Mouse (Mus musculus) lung, embryonic 14.5 days (tissue): ENCODE results near the gene Calcoco1. TPM values are rescaled to one million over a fixed set of nuclear protein-coding genes. Genes with fewer than 3 reads are reported as not detected.

Experiments used
- ATAC-seq: fragments of 200-750 bp; cut with Nextera tagmentation; 2 replicates; pipeline ENCODE4 v1.8.0; 2017; ENCODE audit warnings: mild to moderate bottlenecking, moderate TSS enrichment, moderate library complexity; ENCODE audit not compliant: insufficient read depth
- DNase-seq: peaks from one replicate; pipeline ENCODE4 v3.0.0-alpha.2; 2015
- H3K27ac ChIP-seq: fragments of 300-500 bp; sonication (generic); 2 replicates; pipeline ENCODE4 v1.5.1; 2014; ENCODE audit warnings: low read depth, mild to moderate bottlenecking, moderate library complexity
- H3K27me3 ChIP-seq: fragments of 300-500 bp; sonication (generic); 2 replicates; pipeline ENCODE4 v1.6.1; 2014; ENCODE audit warnings: low read length, control low read depth; ENCODE audit not compliant: insufficient read depth
- H3K36me3 ChIP-seq: fragments of 300-500 bp; sonication (generic); 2 replicates; pipeline ENCODE4 v1.6.1; 2014; ENCODE audit warnings: control low read depth; ENCODE audit not compliant: insufficient read depth
- H3K4me1 ChIP-seq: fragments of 300-500 bp; sonication (generic); 2 replicates; pipeline ENCODE4 v1.6.1; 2014; ENCODE audit warnings: antibody characterized with exemption, control low read depth; ENCODE audit not compliant: insufficient read depth
- H3K4me2 ChIP-seq: fragments of 300-500 bp; sonication (generic); 2 replicates; pipeline ENCODE4 v1.6.1; 2014; ENCODE audit warnings: mild to moderate bottlenecking
- H3K4me3 ChIP-seq: fragments of 300-500 bp; sonication (generic); 2 replicates; pipeline ENCODE4 v1.5.1; 2014; ENCODE audit warnings: low read depth, low read length
- H3K9ac ChIP-seq: fragments of 300-500 bp; sonication (generic); 2 replicates; pipeline ENCODE4 v1.6.1; 2014
- H3K9me3 ChIP-seq: fragments of 300-500 bp; sonication (generic); 2 replicates; pipeline ENCODE4 v1.6.1; 2016; ENCODE audit warnings: low read depth, low read length, control low read depth
- CTCF ChIP-seq: IDR thresholded peaks from 2 replicates; pipeline ENCODE4 v1.5.1; 2016; ENCODE audit warnings: antibody characterized with exemption, low read depth
- WGBS: fragments of 180-500 bp; shearing (Covaris S2); extraction: QIAGEN DNeasy Blood & Tissue Kit; methylation state at CpG from one replicate; pipeline ENCODE4 v1.1.7; 2014; 5-methylcytosine and 5-hydroxymethylcytosine counted together
- polyA plus RNA-seq: library from polyadenylated mRNA; unstranded; fragments of >200 nt; fragmentation: Nextera tagmentation; extraction: Ambion mirVana; gene quantifications from 2 replicates; pipeline ENCODE4 v1.2.1, GENCODE M21; 2014

Gene Calcoco1
- polyA plus RNA-seq, 1 experiment from 2014 or later: 36.4 TPM

- Histone ChIP-seq H3K27me3 (no peaks in the 10 kb centered on the region), H3K9me3 (no peaks in the 10 kb centered on the region), H3K27ac (no peak overlapping the region), H3K4me3 (no peak overlapping the region), H3K36me3 (peaks cover 32% of the 10 kb centered on the region), H3K4me1 (no peaks in the 10 kb centered on the region), H3K4me2 (no peak overlapping the region), H3K9ac (no peak overlapping the region)
- WGBS: 75% methylated on average over 7 of the region's 7 CpGs
- ATAC-seq: no peak
- DNase-seq: no peak
- TF ChIP-seq CTCF: no peak
Observed at GRCm38 (mm10) chr15:102705923-102706503, 16.0 kb downstream of the Calcoco1 start.

- Histone ChIP-seq H3K9ac (no peak overlapping the region), H3K4me2 (no peak overlapping the region), H3K9me3 (no peaks in the 10 kb centered on the region), H3K27ac (no peak overlapping the region), H3K4me3 (no peak overlapping the region), H3K4me1 (no peaks in the 10 kb centered on the region), H3K27me3 (no peaks in the 10 kb centered on the region), H3K36me3 (peaks cover 26% of the 10 kb centered on the region)
- 35% methylated on average over 9 of the region's 9 CpGs for WGBS
- no peak for DNase-seq
- no peak for TF ChIP-seq CTCF
- ATAC-seq: 0 out of 2 replicates have a peak, but pooled peaks have one; percentile 6
Observed at GRCm38 (mm10) chr15:102705226-102705894, 16.6 kb downstream of the Calcoco1 start.

GRCm38 (mm10) chr15:102704806-102705205 lies 17.2 kb downstream of the Calcoco1 start:
- H3K4me2 ChIP-seq: no peak overlapping the region
- H3K9me3 ChIP-seq: no peaks in the 10 kb centered on the region
- no peak for DNase-seq
- H3K36me3 ChIP-seq: peaks cover 24% of the 10 kb centered on the region
- no peak for TF ChIP-seq CTCF
- no peak overlapping the region for H3K27ac ChIP-seq
- H3K4me1 ChIP-seq: no peaks in the 10 kb centered on the region
- no peak overlapping the region for H3K9ac ChIP-seq
- 0 out of 2 replicates have a peak, but pooled peaks have one; percentile 6 for ATAC-seq
- 52% methylated on average over 5 of the region's 5 CpGs for WGBS
- H3K4me3 ChIP-seq: no peak overlapping the region
- no peaks in the 10 kb centered on the region for H3K27me3 ChIP-seq

GRCm38 (mm10) chr15:102702972-102703371 lies 19.0 kb downstream of the Calcoco1 start:
- H3K4me3 ChIP-seq: no peak overlapping the region
- WGBS: 70% methylated on average over 3 of the region's 3 CpGs
- no peaks in the 10 kb centered on the region for H3K4me1 ChIP-seq
- no peak for TF ChIP-seq CTCF
- no peak overlapping the region for H3K4me2 ChIP-seq
- H3K9me3 ChIP-seq: no peaks in the 10 kb centered on the region
- ATAC-seq (no peak), DNase-seq (no peak)
- peaks cover 5% of the 10 kb centered on the region; the same call in 1 of the 2 replicates for H3K27me3 ChIP-seq
- H3K9ac ChIP-seq: no peak overlapping the region
- H3K27ac ChIP-seq: no peak overlapping the region
- H3K36me3 ChIP-seq: peaks cover 7% of the 10 kb centered on the region; the same call in 1 of the 2 replicates

GRCm38 (mm10) chr15:102698193-102698592 lies 23.8 kb downstream of the Calcoco1 start:
- no peak overlapping the region for H3K4me2 ChIP-seq
- WGBS: 2% methylated on average over 11 of the region's 11 CpGs
- no peaks in the 10 kb centered on the region for H3K36me3 ChIP-seq
- H3K27ac ChIP-seq: no peak overlapping the region
- H3K9me3 ChIP-seq: no peaks in the 10 kb centered on the region
- peak; percentile 92 for TF ChIP-seq CTCF
- H3K4me1 ChIP-seq: no peaks in the 10 kb centered on the region; the same call in 1 of the 2 replicates
- H3K9ac ChIP-seq: no peak overlapping the region
- peak; percentile 26; the same call in 1 of the 2 replicates for ATAC-seq
- DNase-seq: peak; percentile 80
- no peak overlapping the region for H3K4me3 ChIP-seq
- H3K27me3 ChIP-seq: peaks cover 52% of the 10 kb centered on the region

- no peaks in the 10 kb centered on the region; the same call in 1 of the 2 replicates for H3K4me1 ChIP-seq
- no peak overlapping the region for H3K4me2 ChIP-seq
- DNase-seq (no peak), ATAC-seq (no peak)
- H3K9me3 ChIP-seq: no peaks in the 10 kb centered on the region
- peaks cover 65% of the 10 kb centered on the region for H3K27me3 ChIP-seq
- H3K4me3 ChIP-seq: no peak overlapping the region
- 42% methylated on average over 3 of the region's 3 CpGs for WGBS
- no peak overlapping the region for H3K9ac ChIP-seq
- no peaks in the 10 kb centered on the region for H3K36me3 ChIP-seq
- H3K27ac ChIP-seq: no peak overlapping the region
- TF ChIP-seq CTCF: no peak
Observed at GRCm38 (mm10) chr15:102696899-102697298, 25.1 kb downstream of the Calcoco1 start.

GRCm38 (mm10) chr15:102693600-102693999 lies 28.4 kb downstream of the Calcoco1 start:
- no peak overlapping the region for H3K27ac ChIP-seq
- DNase-seq (peak; percentile 90), ATAC-seq (peak; percentile 68)
- H3K36me3 ChIP-seq: no peaks in the 10 kb centered on the region
- TF ChIP-seq CTCF: no peak
- H3K4me2 ChIP-seq: peak overlapping the region; percentile 83
- H3K4me3 ChIP-seq: peak overlapping the region; percentile 45
- no peaks in the 10 kb centered on the region for H3K9me3 ChIP-seq
- H3K4me1 ChIP-seq: no peaks in the 10 kb centered on the region; the same call in 1 of the 2 replicates
- H3K27me3 ChIP-seq: peaks cover 67% of the 10 kb centered on the region
- 0% methylated on average over 11 of the region's 11 CpGs for WGBS
- H3K9ac ChIP-seq: no peak overlapping the region
